Mouse (Mus musculus): ENCODE measurements at regions not wholly inside any gene's neighbourhood (a gene's known extent, or its start where the extent isn't known, plus 50 kb on each side); places are given as distances from the start of the nearest gene placed in this dataset.
"Not testable (repeated sequence)": the region's sequence is repeated elsewhere in the genome, so short reads cannot be mapped to it uniquely, and the experiment has no call there.

DNA sequence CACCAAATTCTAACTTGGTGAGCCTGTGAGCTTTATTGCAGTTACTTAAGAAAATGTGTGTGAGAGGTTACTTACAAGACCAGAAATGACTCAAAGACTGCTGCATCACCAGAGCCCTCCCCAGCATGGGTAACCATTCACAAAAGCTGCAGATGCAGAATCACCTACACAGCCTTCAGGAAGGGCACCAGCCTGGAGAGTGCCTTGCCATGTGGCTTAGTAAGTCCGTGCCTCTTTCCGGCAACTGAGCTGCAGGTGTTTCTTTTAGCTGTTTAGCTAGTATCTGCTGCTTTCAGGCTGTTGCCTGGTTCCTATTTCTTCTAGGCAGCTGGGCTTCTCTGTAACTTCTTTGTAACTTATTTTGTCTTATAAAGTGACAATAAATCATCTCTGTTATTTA, 213.2 kb upstream of the Stxbp6 start:
- no peak for DNase-seq (ENCODE audit: low spot score)

DNA sequence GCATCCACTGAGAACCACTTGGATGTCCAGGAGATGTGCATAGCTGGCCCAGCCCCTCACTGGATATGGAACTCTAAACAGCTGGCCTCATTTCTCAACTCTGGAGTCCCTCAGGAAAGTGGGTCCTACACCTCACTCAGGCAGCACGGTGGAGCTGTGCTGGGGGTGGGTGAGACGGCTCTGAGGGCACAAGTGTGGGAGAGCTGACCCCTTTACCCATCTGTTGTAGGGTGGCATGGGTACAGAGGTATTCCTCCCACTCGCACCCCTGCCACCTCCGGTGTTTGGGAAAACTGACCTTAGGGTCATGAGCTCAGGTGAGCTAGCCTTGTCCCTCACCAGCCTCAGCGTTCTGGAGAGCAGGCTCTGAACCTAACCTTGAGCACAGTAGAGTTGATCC, 181.8 kb upstream of the Stxbp6 start:
- DNase-seq (ENCODE audit: low spot score), result no peak

DNA sequence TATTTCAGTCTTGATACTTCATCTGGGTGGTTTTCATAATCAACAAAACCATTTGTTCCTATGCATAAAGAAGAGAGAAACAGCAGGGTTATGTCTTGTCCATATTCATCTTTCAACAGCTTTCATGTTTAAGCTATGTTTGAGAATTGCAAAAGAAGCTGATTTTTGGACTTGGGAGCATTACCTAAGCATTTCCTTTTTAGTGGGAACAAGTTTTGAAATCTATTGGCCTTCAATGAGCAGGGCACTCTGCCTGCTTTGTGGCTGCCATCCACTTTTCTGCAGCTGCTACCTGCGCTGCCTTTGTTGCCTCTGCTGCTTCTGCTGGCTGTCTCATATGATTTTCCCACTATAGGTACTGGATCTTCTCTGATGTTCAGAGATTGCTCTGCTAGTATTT, 136.6 kb upstream of the Stxbp6 start:
- DNase-seq (ENCODE audit: low spot score), result no peak

DNA sequence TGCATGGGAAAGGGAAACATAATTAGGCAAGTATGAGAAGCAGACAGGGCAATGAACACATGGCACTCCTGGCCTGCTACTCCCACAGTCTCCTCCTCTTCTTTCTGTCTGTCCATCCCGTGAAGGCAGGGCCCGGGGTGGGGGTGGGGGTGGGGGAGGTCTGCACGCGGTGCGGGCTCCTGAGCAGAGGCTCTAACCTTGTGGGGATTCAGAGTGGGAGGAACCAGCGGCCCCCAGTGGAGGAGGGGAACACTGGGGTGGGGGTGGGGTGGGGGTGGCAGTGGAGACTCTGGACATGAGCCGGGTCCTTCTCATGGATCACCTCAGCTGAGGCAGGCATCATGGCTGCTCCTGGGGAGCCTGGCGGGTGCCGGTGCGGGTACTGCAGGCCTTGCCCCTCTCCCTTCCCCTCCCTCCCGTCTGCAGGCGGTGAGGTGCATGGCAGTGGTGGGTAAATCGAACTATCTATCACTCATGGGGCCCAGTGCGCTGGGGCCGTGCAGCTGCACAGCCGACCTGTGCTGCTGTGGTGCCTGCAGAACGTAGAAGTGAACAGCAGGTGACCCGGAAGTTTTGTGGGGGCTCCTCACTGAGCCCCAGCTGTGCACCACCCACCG, 120.9 kb upstream of the Stxbp6 start:
- DNase-seq (ENCODE audit: low spot score), result no peak

DNA sequence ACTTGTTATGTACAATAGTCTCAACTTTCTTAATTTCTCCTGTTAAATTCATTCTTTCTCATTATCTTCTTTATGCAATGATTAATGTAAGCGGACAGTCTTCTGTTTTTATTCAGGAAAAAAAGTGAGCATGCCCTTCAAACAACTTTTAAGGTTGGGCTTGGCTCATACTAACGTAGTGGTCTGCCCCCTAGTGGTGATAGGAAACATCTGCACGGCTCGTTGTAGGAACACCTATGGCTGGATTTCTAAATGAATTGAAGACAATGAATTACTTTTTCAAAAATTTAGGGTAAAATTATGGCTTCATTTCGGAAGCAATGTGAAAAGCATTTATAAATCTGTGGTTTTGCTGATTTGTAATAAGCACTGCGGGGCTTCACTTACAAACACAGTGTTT, 112.6 kb upstream of the Stxbp6 start:
- peak; percentile 30 for DNase-seq (ENCODE audit: low spot score)

DNA sequence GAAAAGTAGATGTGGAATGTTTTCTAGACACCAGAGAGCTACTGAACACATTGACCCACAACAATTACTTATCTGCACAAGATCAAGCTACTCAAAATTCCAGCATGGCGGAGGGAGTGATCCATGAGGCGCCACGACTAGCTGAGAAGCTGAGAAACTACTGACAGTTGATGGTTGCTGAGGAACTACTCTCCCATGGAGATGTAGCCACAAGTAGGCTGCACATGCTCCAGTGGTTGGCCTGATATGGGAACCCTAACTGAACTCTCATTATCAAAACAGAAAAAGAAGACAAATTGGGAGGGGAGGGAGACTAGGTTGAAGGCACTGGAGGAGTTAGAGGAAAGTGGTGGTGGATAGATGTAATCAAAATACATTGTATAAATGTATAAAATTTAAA, 110.0 kb upstream of the Stxbp6 start:
- no peak for DNase-seq (ENCODE audit: low spot score)

DNA sequence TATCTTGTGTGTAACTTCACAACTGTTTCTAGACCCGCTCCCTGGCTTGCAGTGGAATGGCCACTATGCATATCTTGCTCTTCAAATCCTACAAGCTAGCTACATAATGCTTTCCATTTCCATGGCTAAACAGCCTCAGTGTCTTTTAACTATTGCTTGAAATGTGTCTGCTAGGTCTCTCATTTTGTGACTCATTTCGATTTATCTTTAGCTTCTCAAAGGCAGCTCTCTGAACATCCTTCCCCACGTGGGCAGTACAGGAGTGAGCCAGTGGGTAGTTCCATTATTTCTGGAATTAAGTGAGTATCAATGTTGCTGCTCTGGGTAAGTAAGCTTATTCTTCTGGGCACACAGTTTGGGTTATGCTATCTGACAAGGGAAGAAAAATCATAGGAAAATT, 102.9 kb upstream of the Stxbp6 start:
- DNase-seq (ENCODE audit: low spot score), result no peak

DNA sequence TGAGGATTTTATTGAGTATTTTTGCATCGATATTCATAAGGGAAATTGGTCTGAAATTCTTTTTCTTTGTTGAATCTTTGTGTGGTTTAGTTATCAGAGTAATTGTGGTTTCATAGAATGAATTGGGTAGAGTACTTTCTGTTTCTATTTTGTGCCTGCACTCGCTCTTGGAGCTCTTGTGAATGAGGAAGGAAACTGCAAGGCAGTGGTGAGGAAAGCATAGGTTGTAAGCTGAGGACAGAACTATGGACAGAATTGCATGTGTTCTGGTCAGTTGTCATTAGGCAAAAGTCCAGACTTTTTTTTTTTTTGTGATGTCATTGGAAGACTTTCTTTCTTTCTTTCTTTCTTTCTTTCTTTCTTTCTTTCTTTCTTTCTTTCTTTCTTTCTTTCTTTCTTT, 100.8 kb upstream of the Stxbp6 start:
- not testable (repeated sequence) for DNase-seq (ENCODE audit: low spot score)

DNA sequence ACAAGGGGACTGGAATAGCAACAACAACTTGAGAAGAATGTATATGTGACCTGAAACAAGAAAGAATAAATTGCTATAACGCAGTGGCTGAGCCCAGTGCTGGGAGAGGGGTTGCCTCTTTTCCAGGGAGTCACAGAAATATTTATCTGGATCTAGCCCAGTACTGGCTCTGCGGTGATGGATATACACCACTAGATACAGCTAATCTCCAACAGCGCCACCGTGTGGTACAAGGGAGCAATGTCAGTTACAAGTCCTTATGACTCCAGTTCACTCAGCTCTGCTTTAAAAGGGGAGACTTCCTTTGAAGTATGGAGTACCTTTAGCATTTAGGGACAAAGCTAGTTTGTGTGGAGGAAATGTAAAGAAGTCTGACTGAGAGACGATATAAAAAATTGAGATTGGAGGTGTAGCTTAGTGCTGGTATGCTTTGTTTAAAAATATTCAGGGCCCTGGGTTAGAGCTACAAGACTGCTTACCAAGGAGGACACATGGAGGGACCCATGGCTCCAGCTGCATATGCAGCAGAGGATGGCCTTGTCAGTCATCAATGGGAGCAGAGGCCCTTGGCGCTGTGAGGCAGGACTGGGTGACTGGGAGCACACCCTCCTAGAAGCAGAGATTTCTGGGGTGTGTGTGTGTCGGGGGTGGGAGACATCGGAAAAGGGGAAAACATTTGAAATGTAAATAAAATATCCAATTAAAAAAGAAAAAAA, 97.6 kb upstream of the Stxbp6 start:
- peak; percentile 72 for DNase-seq (ENCODE audit: low spot score)

DNA sequence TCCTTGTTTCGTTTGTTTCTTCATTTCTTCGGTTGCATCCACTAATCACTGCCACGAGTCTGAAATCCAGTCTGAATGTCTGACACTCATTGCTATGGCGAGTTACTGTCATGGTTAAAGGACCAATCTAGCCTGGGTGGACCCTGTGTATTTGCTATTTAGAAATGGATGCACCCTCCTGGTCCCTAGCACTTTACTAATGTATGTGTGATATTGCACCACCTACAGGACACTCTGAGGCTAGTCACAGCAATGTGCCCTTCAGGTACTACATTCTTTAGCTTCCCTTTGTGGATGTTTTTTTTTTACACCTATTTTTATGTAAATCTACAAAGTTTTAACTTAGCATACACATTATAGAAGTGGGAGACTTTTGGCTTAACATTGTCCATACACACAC, 87.5 kb upstream of the Stxbp6 start:
- peak; percentile 27 for DNase-seq (ENCODE audit: low spot score)

DNA sequence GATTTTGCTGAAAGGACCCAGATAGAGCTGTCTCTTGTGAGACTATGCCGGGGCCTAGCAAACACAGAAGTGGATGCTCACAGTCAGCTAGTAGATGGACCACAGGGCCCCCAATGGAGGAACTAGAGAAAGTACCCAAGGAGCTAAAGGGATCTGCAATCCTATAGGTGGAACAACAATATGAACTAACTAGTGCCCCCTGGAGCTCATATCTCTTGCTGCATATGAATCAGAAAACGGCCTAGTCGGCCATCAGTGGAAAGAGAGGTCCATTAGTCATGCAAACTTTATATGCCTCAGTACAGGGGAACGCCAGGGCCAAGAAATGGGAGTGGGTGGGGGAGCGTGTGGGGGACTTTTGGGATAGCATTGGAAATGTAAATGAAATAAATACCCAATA, 87.1 kb upstream of the Stxbp6 start:
- DNase-seq (ENCODE audit: low spot score), result not testable (repeated sequence)

DNA sequence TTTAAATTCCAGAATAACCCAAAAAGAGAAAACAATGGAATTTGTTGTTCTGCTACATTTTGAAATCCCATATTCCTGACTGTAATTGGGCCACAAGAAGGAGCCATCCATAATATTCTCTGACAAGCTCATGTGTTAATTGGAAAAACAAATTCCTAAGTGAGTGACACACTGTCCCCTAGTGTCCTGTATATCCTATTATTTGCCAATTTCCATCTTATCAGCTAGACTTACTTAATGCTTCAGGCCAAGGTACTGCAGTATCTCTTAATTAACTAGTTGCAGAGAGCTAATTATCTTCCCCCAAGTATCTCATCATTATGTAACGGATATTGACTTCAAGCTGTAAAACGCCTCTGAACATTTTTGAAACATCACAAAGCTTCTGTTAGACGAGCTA, 84.5 kb upstream of the Stxbp6 start:
- no peak for DNase-seq (ENCODE audit: low spot score)

DNA sequence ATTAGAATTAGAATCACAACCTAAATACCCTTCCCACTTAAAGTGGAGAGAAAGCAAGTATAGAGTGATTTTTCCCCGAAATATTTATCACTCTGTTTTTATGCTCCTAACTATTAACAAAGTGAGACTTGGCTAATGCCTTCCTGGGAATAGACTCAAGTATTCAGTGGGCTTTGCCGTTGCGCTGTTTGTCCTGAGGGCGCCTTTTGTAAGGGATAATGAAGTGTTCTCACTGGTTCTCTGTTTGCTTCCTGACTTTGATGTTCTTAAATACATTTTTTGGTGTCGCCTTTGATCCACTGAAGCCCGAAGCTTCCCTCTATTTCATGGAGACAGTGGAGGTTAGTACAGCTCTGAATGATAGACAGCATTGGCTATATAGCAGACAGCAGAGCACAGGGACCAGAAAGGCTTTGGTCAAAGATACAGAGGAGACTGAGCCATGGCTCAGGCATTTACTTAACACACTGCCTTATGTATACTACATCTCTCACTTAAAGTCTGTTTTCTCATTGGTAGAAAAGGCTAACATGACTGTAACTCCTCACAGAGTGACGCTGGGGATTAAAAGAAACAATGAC, 63.0 kb upstream of the Stxbp6 start:
- DNase-seq (ENCODE audit: low spot score), result no peak

DNA sequence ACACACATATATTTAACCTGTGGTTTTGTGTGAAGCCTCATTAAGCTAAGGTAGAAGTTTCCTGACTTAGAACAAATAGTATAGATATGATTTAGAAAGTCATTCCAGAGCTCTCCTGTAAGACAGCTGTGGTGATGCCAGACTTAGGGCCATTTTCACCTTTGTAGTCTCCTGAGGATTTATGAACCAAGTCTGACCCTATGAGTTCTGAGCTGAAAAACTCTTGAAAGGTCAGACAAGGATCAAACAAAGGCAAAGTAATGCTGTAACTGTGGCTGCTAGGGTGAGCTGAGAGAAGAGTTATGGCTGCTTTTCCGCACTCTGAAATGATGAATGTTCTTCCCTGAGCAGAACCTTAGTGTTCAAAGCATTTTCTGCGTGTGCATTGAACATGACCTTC, 58.9 kb upstream of the Stxbp6 start:
- no peak for DNase-seq (ENCODE audit: low spot score)

DNA sequence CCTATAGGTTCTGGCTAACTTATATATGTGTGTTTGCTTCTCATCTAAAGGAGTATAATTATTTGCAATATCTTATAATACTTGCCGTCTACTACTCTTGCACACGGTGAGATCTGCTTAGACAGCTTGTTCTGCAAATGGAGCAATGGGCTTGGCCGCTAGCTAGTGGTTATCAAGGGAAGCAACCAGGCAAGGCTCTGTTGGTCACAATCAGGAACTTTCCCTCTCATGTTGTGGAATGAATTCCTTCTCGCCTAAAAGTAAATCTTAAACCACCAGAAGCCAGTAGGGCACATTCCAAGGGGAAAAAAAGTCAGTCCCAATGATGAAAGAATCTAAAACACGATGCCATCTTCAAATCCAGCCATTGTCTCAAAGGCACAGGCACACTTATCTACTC, 56.6 kb upstream of the Stxbp6 start:
- no peak for DNase-seq (ENCODE audit: low spot score)

DNA sequence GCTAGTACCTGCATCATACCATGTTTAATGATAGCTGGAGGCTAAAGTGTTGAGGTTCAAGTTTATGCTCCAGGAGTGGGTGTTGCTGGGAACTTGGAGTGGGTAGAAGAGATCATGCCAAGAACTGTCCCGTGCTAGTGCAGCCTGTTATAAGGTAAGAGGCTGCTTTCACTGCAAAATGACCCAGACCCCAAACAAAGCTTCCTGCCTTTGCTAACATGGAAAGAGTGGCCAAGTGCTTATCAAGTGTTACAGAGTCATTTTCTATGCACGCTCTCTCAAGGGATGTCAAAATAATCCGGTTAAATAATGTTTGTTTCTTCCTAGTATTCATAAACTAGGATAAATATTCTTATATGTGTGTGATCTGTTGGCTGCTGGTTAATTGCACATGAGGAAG, 51.4 kb upstream of the Stxbp6 start:
- no peak for DNase-seq (ENCODE audit: low spot score)
